Mouse (Mus musculus): Measurements from ENCODE around the gene Pts. TPM values are rescaled to one million over a fixed set of nuclear protein-coding genes. Genes with fewer than 3 reads are reported as not detected.

Gene Pts
- total and polyA plus RNA-seq, 3 experiments = 24.8 to 30.2 (median 28.7) TPM

- Histone ChIP-seq H3K4me3 (no peak overlapping the region), H3K27me3 (ENCODE audit: control insufficient read depth, insufficient read depth, low read length) (no peaks in the 10 kb centered on the region), H3K36me3 (ENCODE audit: control insufficient read depth, insufficient read depth, low read length) (no peaks in the 10 kb centered on the region), H3K4me1 (ENCODE audit: control insufficient read depth, insufficient read depth, low read length) (no peaks in the 10 kb centered on the region), H3K27ac (no peak overlapping the region), H3K9ac (ENCODE audit: low read depth, low read length) (no peak overlapping the region), H3K79me2 (replicated peaks; ENCODE audit: control insufficient read depth, insufficient read depth, low read length) (no peaks in the 10 kb centered on the region)
- intact Hi-C loops (cut with DNase I) = no loop called here
- 35% methylated on average over 2 of the region's 2 CpGs for WGBS
- no peak for TF ChIP-seq POLR2A (IDR thresholded peaks at IDR 0.05; ENCODE audit: insufficient read depth, low read depth, low read length)
- no peak for TF ChIP-seq EP300 (IDR thresholded peaks at IDR 0.05; ENCODE audit: insufficient read depth, low read depth, low read length)
- no peak for TF ChIP-seq CTCF (IDR thresholded peaks at IDR 0.05)
- DNase-seq = no peak
Observed at GRCm38 (mm10) chr9:50553547-50553946, 25.0 kb upstream of the Pts start.

DNA sequence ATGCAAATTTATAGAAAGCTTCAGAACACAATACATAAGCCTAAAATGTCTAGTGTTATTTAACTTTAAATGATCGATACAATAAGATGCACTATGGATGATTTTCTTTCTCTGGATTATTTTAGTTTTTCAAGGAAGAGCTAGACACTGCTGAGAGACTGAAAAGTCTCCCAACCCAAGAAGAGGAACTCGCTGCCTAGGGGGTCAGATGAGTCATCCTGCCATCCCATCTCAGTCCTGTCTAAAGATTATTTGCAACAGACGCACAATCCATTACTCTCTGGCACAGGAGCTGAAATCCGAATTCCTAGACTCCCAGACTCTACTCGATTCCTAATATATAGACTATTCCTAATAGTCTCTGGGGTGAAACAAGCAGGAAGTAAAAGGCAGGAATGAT lies 23.7 kb upstream of the Pts start:
- Histone ChIP-seq H3K27me3 (ENCODE audit: control insufficient read depth, insufficient read depth, low read length) (no peaks in the 10 kb centered on the region), H3K27ac (no peak overlapping the region), H3K4me1 (ENCODE audit: control insufficient read depth, insufficient read depth, low read length) (no peaks in the 10 kb centered on the region), H3K79me2 (replicated peaks; ENCODE audit: control insufficient read depth, insufficient read depth, low read length) (no peaks in the 10 kb centered on the region), H3K9ac (ENCODE audit: low read depth, low read length) (no peak overlapping the region), H3K4me3 (no peak overlapping the region), H3K36me3 (ENCODE audit: control insufficient read depth, insufficient read depth, low read length) (no peaks in the 10 kb centered on the region)
- 59% methylated on average over 5 of the region's 5 CpGs for WGBS
- no peak for TF ChIP-seq CTCF (IDR thresholded peaks at IDR 0.05)
- TF ChIP-seq EP300 (IDR thresholded peaks at IDR 0.05; ENCODE audit: insufficient read depth, low read depth, low read length) = no peak
- DNase-seq = no peak
- intact Hi-C loops (cut with DNase I) = no loop called here

- WGBS = 78% methylated on average over 4 of the region's 4 CpGs
- no peak overlapping the region for H3K27ac ChIP-seq
- TF ChIP-seq CTCF (IDR thresholded peaks at IDR 0.05) = no peak
- no peak for TF ChIP-seq EP300 (IDR thresholded peaks at IDR 0.05; ENCODE audit: insufficient read depth, low read depth, low read length)
- TF ChIP-seq POLR2A (IDR thresholded peaks at IDR 0.05; ENCODE audit: insufficient read depth, low read depth, low read length) = no peak
- no peaks in the 10 kb centered on the region for H3K4me1 ChIP-seq (ENCODE audit: control insufficient read depth, insufficient read depth, low read length)
- DNase-seq = no peak
- no peaks in the 10 kb centered on the region for H3K36me3 ChIP-seq (ENCODE audit: control insufficient read depth, insufficient read depth, low read length)
- H3K4me3 ChIP-seq = no peak overlapping the region
- H3K9ac ChIP-seq (ENCODE audit: low read depth, low read length) = no peak overlapping the region
- no peaks in the 10 kb centered on the region for H3K79me2 ChIP-seq (replicated peaks; ENCODE audit: control insufficient read depth, insufficient read depth, low read length)
- intact Hi-C loops (cut with DNase I) = no loop called here
- H3K27me3 ChIP-seq (ENCODE audit: control insufficient read depth, insufficient read depth, low read length) = no peaks in the 10 kb centered on the region
Observed at GRCm38 (mm10) chr9:50548936-50549335, 20.4 kb upstream of the Pts start.

- Histone ChIP-seq H3K36me3 (ENCODE audit: control insufficient read depth, insufficient read depth, low read length) (no peaks in the 10 kb centered on the region), H3K79me2 (replicated peaks; ENCODE audit: control insufficient read depth, insufficient read depth, low read length) (no peaks in the 10 kb centered on the region), H3K4me1 (ENCODE audit: control insufficient read depth, insufficient read depth, low read length) (no peaks in the 10 kb centered on the region), H3K27ac (no peak overlapping the region), H3K9ac (ENCODE audit: low read depth, low read length) (no peak overlapping the region), H3K27me3 (ENCODE audit: control insufficient read depth, insufficient read depth, low read length) (no peaks in the 10 kb centered on the region), H3K4me3 (no peak overlapping the region)
- no peak for DNase-seq
- intact Hi-C loops (cut with DNase I) = no loop called here
- TF ChIP-seq CTCF (IDR thresholded peaks at IDR 0.05) = no peak
- no peak for TF ChIP-seq EP300 (IDR thresholded peaks at IDR 0.05; ENCODE audit: insufficient read depth, low read depth, low read length)
- no peak for TF ChIP-seq POLR2A (IDR thresholded peaks at IDR 0.05; ENCODE audit: insufficient read depth, low read depth, low read length)
- 32% methylated on average over 5 of the region's 5 CpGs for WGBS
Observed at GRCm38 (mm10) chr9:50547859-50548478, 19.4 kb upstream of the Pts start.

GRCm38 (mm10) chr9:50542401-50542800 lies 13.9 kb upstream of the Pts start:
- Histone ChIP-seq H3K9ac (ENCODE audit: low read depth, low read length) (no peak overlapping the region), H3K27me3 (ENCODE audit: control insufficient read depth, insufficient read depth, low read length) (no peaks in the 10 kb centered on the region), H3K4me3 (no peak overlapping the region), H3K4me1 (ENCODE audit: control insufficient read depth, insufficient read depth, low read length) (no peaks in the 10 kb centered on the region), H3K79me2 (replicated peaks; ENCODE audit: control insufficient read depth, insufficient read depth, low read length) (no peaks in the 10 kb centered on the region), H3K36me3 (ENCODE audit: control insufficient read depth, insufficient read depth, low read length) (no peaks in the 10 kb centered on the region), H3K27ac (no peak overlapping the region)
- no peak for DNase-seq
- intact Hi-C loops (cut with DNase I) = no loop called here
- WGBS = 68% methylated on average over 9 of the region's 9 CpGs
- no peak for TF ChIP-seq EP300 (IDR thresholded peaks at IDR 0.05; ENCODE audit: insufficient read depth, low read depth, low read length)
- no peak for TF ChIP-seq CTCF (IDR thresholded peaks at IDR 0.05)
- no peak for TF ChIP-seq POLR2A (IDR thresholded peaks at IDR 0.05; ENCODE audit: insufficient read depth, low read depth, low read length)

- 38% methylated on average over 7 of the region's 7 CpGs for WGBS
- Histone ChIP-seq H3K9ac (ENCODE audit: low read depth, low read length) (no peak overlapping the region), H3K4me1 (ENCODE audit: control insufficient read depth, insufficient read depth, low read length) (no peaks in the 10 kb centered on the region), H3K36me3 (ENCODE audit: control insufficient read depth, insufficient read depth, low read length) (no peaks in the 10 kb centered on the region), H3K79me2 (replicated peaks; ENCODE audit: control insufficient read depth, insufficient read depth, low read length) (no peaks in the 10 kb centered on the region), H3K27ac (no peak overlapping the region), H3K27me3 (ENCODE audit: control insufficient read depth, insufficient read depth, low read length) (no peaks in the 10 kb centered on the region), H3K4me3 (no peak overlapping the region)
- TF ChIP-seq POLR2A (IDR thresholded peaks at IDR 0.05; ENCODE audit: insufficient read depth, low read depth, low read length) (no peak), EP300 (IDR thresholded peaks at IDR 0.05; ENCODE audit: insufficient read depth, low read depth, low read length) (no peak), CTCF (IDR thresholded peaks at IDR 0.05) (no peak)
- DNase-seq = no peak
- intact Hi-C loops (cut with DNase I) = no loop called here
Observed at GRCm38 (mm10) chr9:50540170-50540569, 11.6 kb upstream of the Pts start.
